Mouse (Mus musculus) mature B cell (primary cell): ENCODE measurements at regions not wholly inside any gene's neighbourhood (a gene's known extent, or its start where the extent isn't known, plus 50 kb on each side); places are given as distances from the start of the nearest gene placed in this dataset.

Experiments
- in situ Hi-C: fragments of 300-500 bp; cut with MboI; formaldehyde crosslinking; loops from 2 replicates; pipeline ENCODE4 v1.14.3; 2019

DNA sequence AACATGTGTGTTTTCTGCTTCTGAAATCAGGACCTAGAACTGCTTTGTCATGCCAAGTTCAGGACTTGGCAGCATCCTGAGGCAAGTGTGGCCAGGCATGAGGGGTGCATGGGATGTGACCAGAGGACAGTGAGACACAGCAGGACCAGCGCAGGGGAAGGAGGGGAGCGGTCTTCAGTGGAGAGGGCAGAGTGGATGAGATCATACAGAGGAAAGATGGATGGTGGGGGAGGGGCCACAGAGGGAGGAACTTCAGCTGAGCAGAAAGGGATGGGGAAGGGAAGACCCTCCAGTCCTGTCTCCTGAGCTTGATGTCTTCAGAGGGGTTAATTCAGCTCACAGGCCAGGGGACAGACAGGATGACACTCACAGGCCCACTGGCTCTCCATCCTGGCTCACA lies 81.0 kb downstream of the Cryba4 start:
- in situ Hi-C loops: loop anchor here (25.0 kb wide), 2 partner anchors 434 to 759 kb away; partner anchors contain the start of genes Gm26897 and Mn1

DNA sequence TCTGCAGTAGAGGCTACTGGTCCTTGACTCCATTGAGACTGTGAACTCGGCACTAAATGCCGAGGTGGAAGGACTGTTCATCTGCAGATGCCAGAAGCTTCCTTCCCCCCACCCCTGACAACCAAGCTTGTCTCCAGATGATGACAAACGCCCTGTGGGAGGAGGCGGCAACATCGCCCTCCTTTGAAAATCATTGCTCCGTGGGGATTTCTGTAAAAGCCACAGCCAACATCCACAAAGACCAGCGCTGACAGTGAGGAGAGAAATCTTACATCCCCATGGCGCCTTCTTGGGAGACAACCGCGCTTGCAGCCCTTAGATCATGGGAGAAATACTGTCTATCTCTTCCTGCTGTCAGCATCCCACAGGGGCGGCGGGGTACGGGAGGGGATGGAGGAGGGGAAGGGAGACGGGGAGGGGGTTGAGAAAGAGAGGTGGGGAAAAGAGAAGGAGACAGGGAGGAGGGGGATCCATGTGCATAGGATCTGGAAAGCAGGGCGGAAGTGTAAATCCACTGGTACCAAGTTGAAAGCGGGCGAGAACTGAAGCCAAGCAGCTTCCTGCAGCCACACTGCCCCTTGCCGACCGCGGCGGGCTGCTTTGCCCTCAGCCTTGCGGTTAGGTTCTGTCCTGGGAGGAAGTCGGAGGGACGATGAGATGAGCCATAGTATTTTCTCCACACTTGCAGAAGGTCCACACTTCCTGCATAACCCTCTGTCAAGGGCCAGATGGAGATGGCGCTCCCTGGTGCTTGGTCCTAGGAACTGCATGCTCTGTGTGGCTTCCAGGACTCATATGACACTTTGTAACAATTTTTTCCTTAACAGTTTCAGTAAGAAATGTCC lies 72.9 kb downstream of the Cryba4 start:
- in situ Hi-C loops: no loop called here

GRCm38 (mm10) chr5:112182775-112183174 lies 69.5 kb downstream of the Cryba4 start:
- in situ Hi-C loops: no loop called here

DNA sequence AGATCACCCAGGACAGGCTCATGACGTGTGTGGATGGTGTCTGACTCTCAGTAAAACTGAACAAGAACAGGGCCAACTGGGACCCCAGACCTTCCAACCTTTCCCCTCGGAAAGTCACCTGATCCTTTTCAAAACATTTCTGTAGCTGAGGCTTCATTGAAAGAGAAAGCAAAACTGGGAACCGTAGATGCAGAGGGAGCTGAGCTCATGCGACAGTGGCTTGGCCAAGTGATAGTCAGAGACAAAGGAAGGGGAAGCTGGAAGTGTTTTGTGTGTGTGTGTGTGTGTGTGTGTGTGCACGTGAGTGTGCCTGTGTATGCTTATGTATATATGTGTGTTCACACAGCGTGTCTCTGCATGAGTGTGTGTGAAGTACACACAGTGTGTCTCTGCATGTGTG lies 56.7 kb downstream of the Cryba4 start:
- in situ Hi-C loops: no loop called here
